Mouse (Mus musculus): ENCODE measurements around the gene Cd34.

DNA sequence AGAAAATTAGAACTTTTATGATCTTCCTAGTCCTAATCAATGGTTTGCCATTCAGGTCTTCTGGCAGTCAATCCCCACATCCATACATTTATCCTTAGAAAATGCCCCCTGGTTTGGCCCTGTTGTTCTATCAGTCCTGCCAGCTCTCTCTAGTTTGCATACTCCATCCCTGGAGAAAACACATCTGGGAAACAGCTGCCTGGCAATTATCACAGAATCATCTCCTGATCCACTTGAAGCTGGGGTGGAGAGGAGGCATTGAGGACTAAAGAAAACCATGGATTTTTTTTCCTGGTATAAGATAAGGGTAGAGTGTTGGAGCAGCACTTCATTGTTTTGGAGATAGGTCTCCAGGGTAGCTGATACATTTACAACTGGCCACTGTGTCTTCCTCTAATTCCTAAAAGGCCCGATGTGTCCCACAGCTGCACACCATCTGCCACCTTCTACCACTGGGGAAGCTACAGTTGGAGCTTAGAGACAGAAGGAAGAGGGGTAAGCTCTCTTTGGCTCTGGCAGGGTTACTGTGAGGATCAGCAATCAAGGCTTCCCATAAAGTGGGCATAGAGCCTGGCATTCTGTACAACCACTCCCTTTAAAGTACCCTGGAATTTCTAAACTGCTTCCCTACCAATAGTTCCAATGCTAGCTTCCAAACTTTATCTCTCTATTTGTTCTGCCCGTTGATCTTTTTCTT is 9.2 kb upstream of the Cd34 start:
- no peak for TF ChIP-seq CTCF (IDR thresholded peaks at IDR 0.05)
- TF ChIP-seq POLR2A (IDR thresholded peaks at IDR 0.05; ENCODE audit: insufficient read depth, low read depth, low read length) = no peak

Data from heart, adult 2 months (tissue).